Mouse (Mus musculus) ZHBTc4 (cell line): ENCODE measurements at regions not wholly inside any gene's neighbourhood (a gene's known extent, or its start where the extent isn't known, plus 50 kb on each side); places are given as distances from the start of the nearest gene placed in this dataset.

Experiments
- DNase-seq: peaks from one replicate; pipeline ENCODE4 v3.0.0-alpha.2; 2011; ENCODE audit warnings: low read depth, low spot score

- DNase-seq: no peak
These were observed 163.8 kb downstream of the Snx19 start for GRCm38 (mm10) chr9:30590661-30591179.

GRCm38 (mm10) chr9:30581271-30581821, 154.4 kb downstream of the Snx19 start:
- no peak for DNase-seq

- DNase-seq: no peak
These were observed 153.6 kb downstream of the Snx19 start for GRCm38 (mm10) chr9:30580500-30580899.

- DNase-seq: no peak
These were observed 151.3 kb downstream of the Snx19 start for GRCm38 (mm10) chr9:30578213-30578612.

GRCm38 (mm10) chr9:30577243-30577642, 150.3 kb downstream of the Snx19 start:
- no peak for DNase-seq

GRCm38 (mm10) chr9:30575531-30575930, 148.6 kb downstream of the Snx19 start:
- DNase-seq: no peak

GRCm38 (mm10) chr9:30573294-30573693, 146.4 kb downstream of the Snx19 start:
- DNase-seq: peak; percentile 59

- no peak for DNase-seq
These were observed 144.1 kb downstream of the Snx19 start for GRCm38 (mm10) chr9:30571014-30571413.

- DNase-seq: no peak
These were observed 138.1 kb downstream of the Snx19 start for GRCm38 (mm10) chr9:30564765-30565680.

GRCm38 (mm10) chr9:30563399-30563798, 136.5 kb downstream of the Snx19 start:
- no peak for DNase-seq

GRCm38 (mm10) chr9:30554908-30555307, 128.0 kb downstream of the Snx19 start:
- DNase-seq: peak; percentile 35

GRCm38 (mm10) chr9:30552721-30553120, 125.8 kb downstream of the Snx19 start:
- DNase-seq: no peak

- DNase-seq: no peak
These were observed 123.1 kb downstream of the Snx19 start for GRCm38 (mm10) chr9:30549892-30550515.

- no peak for DNase-seq
These were observed 113.0 kb downstream of the Snx19 start for GRCm38 (mm10) chr9:30539858-30540257.

- DNase-seq: no peak
These were observed 109.7 kb downstream of the Snx19 start for GRCm38 (mm10) chr9:30536508-30537100.

- no peak for DNase-seq
These were observed 108.1 kb downstream of the Snx19 start for GRCm38 (mm10) chr9:30534961-30535360.

- no peak for DNase-seq
These were observed 107.0 kb downstream of the Snx19 start for GRCm38 (mm10) chr9:30533780-30534343.

- no peak for DNase-seq
These were observed 106.3 kb downstream of the Snx19 start for GRCm38 (mm10) chr9:30533091-30533779.

GRCm38 (mm10) chr9:30525086-30525485, 98.2 kb downstream of the Snx19 start:
- no peak for DNase-seq

- DNase-seq: no peak
These were observed 97.6 kb downstream of the Snx19 start for GRCm38 (mm10) chr9:30524401-30525066.
